Mouse (Mus musculus): ENCODE results near the gene Nbr1.
"Not testable (repeated sequence)": the region's sequence is repeated elsewhere in the genome, so short reads cannot be mapped to it uniquely, and the experiment has no call there.

DNA sequence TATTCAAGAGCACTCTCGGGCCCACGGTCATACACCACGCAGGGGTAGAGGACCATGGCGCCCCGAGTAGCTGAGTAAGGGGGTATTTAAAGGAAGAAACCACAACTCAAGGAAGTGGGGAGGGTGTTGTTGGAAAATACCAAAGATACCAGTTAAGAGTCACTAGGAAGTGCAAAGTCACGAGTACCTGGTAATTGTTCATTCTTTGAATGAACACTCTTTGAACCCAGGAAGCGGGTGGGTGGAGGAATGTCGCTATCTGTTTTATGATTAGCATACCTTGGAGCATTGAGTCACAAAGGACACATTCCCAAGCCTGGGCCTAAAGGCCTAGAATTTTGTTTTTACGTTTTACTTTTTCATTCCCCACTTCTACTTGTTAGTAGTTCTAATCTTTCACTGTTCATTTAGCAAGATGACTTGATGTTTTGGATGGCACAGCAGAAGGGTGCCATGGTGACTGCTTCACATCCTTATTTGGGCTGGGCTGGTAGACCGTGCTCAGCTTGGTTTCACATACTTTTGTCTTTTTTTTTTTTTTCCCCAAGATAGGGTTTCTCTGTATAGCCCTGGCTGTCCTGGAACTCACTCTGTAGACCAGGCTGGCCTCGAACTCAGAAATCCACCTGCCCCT, 68.2 kb downstream of the Nbr1 start:
- TF ChIP-seq CTCF (IDR thresholded peaks at IDR 0.05; ENCODE audit: borderline replicate concordance, insufficient read depth, low read depth, low read length); POLR2A (IDR thresholded peaks at IDR 0.05; ENCODE audit: borderline replicate concordance, insufficient read depth, low read length): not testable (repeated sequence)

Measured in cerebellum, adult 2 months (tissue).